Mouse (Mus musculus): ENCODE data around the gene Emsy. TPM values are rescaled to one million over a fixed set of nuclear protein-coding genes. Genes with fewer than 3 reads are reported as not detected.

Emsy gene
- total RNA-seq (2015; ENCODE audit: low replicate concordance) (69.6 and 81.7 TPM in 2 replicates), total RNA-seq (2017; ENCODE audit: low replicate concordance) (50.3 and 55.3 TPM in 2 replicates)

DNA sequence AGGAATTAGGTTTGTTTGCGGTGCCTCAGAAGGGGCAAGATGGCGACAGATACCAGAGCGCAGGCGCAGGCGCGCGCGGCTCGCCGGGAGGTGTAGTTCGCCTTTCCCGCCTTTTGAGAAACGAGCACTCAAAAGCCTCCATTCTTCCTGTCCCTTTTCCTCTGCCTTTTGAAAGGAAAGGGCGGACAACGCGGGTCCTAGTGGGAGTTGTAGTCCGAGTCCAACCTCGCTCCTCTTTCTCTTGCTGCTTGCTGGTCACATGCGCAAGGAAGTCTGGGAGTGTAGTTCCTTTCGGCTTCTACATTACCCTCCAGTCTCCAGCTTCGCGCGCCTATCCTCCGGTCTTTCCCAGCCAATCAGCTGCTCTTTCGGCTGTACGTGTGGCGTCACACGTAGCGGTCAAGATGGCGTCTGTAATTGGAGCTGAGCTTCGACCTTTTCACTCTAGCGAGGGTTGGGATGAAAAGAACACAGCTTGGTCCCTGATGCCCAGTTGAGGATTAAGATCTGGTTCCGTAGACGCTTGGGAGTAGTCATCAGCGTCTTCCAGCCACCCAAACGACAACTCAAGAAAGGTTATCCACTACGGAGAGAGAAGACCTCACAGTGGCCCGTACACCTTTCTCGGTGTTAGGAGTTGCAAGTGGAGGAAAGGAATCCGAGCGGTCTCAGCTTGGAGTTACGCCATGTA, at the start of gene Emsy:
Emsy (minus strand) TSS at position 253 of the 691 bp plus-strand sequence.
- peak; percentile 95 for ATAC-seq (replicated peaks; ENCODE audit: low FRiP score, poor library complexity, severe bottlenecking)

DNA sequence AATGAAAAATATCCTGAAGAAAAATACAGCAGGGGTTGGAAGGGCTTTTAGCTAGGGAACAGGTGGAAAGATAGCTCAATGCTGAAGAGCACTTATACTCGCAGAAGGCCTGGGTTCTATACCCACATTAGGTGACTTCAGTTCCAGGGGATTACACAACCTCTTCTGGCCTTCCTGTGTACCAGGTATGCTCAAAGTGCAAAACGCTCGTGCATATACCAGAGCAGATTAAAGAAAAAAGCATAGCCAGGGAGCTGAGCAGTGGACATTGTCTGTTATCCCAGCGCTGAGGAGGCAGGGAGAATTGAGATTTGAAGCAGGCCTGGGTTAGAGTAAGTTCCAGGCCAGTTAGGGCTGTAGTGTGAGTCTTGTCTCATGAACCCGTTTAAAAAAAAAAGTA, 47.7 kb upstream of the Emsy start:
- ATAC-seq (replicated peaks; ENCODE audit: low FRiP score, poor library complexity, severe bottlenecking): no peak

DNA sequence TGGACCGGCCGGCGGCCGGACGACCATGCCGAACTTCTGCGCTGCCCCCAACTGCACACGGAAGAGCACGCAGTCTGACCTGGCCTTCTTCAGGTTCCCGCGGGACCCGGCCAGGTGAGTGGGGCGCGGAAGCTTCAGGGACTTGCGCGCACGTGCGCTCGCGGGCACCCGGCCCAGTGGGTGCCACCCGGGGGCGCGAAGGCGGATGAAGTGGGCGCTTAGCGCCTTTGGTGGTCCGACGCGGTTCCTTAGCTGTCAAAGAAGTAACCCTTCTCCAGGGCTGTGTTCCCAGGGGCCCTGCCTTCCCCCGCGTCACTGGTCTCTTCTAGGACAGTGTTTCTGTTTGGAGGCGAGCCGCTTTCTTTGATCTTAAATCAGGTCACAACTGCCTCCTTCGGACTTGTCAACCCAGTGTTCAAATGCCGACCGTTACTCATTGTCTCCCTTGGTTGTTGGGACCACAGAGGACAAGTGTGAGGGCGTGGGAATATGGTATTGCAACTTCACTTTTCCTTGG, 46.8 kb upstream of the Emsy start:
- ATAC-seq (replicated peaks; ENCODE audit: low FRiP score, poor library complexity, severe bottlenecking): peak; percentile 10; the same call in 1 of the 2 replicates

DNA sequence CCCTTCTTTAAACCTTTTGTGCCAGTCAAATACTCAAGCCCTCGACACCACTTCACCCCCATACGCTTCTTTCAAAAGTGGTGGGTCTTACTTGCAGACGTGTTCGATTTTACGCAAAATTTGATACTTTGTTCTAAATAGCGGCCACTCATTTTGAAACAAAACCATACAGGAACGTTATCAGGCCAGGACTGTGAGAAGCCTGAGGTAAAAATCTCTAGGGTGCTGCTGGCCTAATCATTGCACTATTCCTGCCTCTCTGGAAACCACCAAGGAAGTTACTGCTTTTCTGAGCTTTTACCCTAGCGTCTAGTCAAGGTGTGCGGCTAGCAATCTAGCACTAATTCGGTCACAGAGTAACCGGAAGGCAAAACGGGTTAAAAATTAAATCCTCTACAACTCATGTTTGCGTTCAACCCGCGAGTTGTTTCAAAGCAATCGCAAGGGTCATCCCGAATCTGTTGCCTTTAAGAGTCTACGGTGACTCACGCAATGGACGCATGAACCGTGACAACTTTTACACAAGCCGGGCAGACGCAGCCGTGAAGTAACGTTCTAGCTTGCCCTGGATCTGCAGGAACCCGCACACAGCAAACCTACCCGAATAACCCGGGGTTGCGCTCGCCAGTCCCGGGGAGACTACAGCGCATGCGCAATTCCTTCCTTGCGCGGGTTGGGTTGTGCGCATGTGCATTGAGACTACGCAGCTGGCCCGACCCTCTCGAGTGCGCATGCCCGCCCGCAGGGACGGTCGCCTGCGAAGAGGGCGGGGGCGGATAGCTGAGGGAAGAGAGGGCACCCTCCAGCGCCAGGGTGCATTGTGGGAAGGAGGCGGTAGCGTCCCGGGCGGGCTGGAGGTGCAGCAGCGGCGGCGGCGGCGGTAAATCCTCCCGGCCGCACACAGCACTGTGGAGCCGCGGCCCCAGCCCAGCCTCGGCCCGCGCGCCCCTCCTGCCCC, 46.0 kb upstream of the Emsy start, which contains the start of gene Thap12:
Thap12 (plus strand) TSS at position 821 of the 958 bp plus-strand sequence.
- peak; percentile 97 for ATAC-seq (replicated peaks; ENCODE audit: low FRiP score, poor library complexity, severe bottlenecking)

DNA sequence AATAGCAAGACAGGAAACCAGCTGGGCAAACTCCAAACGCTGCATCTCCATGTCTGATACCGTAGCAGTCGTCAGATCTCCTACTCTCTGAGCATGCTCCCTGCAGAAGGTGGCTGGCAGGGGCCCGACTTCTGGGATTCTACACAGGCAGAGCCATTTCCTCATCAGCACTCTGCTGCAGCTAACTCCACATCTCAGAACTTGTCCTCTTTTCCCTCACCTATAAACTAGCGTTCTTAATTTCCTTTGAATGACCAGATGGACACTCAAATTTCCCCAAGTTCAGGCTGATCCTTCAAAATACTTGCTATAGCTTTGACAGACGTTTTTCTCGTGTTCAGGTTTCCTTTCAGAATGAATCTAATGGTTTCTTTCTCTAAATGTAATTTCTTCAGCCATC, 45.2 kb upstream of the Emsy start:
- ATAC-seq (replicated peaks; ENCODE audit: low FRiP score, poor library complexity, severe bottlenecking): no peak

DNA sequence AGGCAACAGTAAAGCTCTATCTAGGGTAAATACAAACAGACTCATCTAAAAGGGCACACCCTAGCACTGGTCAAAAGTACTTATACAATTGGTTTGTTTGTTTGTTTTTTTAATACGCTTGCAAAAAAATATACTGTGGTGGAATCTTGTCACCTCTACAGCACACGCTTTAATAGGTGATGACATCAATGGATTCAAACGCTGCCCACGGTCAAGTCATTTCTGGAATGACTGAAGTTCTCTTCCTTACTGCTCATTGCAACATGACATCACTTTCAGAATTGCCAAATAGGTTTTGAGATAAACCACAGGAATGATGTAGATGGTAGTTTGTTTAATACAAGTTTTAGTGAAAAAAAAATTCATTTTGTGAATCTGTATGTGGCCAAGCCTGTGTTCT, 42.0 kb upstream of the Emsy start:
- ATAC-seq (replicated peaks; ENCODE audit: low FRiP score, poor library complexity, severe bottlenecking): no peak

DNA sequence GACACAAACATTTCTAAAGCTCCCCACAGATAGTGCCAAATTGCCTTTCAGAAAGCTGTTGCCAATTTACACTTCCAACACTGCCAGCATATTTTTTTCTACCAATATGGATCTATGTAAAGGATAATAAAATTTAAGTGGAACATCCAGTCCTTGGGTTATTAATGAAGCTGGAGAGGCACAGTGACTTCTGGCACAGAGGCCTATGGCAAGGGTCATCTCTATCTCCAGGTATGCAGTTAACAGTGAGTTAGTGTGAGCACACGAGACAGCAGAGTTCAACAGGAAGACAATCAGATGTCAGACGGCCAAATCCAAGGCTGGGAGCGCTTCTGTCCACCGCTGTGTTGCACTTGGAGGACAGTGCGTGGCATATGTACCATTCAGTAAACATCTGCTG, 41.5 kb upstream of the Emsy start:
- ATAC-seq (replicated peaks; ENCODE audit: low FRiP score, poor library complexity, severe bottlenecking): no peak

DNA sequence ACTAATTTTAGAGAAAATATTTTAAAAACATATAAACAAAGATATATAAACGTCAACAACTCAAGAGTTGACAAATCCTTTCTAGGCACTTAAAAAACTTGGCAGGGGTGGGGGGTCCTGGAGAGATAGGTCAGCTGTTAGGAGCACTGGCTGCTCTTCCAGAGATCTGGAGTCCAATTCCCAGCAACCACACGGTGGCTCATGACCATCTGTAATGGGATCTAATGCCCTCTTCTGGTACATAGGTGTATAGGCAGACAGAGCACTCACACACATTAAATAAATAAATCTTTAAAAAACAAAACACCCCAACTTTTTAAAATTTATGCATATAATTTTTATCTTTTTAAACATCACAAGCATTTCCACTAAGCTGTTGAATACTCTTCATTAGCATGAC, 40.9 kb upstream of the Emsy start:
- ATAC-seq (replicated peaks; ENCODE audit: low FRiP score, poor library complexity, severe bottlenecking): no peak

DNA sequence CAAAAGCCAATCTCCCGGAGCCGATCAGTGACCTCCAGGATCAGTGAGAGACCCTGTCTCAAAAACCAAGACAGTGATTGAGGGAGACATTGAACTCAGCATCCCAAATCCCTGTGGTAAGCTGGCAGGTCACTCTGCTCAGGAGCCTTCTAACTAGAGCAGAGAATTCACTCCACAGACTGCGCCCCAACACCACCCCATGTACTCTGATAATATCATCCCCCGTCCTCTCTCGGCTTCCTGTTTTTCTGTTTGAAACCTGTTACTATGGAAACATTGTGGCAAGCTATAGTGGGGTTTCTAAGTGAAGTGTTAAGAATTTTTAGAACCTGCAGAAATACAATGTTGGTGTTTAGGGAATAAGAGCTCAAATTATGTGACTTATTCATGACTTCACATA, 37.5 kb upstream of the Emsy start:
- no peak for ATAC-seq (replicated peaks; ENCODE audit: low FRiP score, poor library complexity, severe bottlenecking)

DNA sequence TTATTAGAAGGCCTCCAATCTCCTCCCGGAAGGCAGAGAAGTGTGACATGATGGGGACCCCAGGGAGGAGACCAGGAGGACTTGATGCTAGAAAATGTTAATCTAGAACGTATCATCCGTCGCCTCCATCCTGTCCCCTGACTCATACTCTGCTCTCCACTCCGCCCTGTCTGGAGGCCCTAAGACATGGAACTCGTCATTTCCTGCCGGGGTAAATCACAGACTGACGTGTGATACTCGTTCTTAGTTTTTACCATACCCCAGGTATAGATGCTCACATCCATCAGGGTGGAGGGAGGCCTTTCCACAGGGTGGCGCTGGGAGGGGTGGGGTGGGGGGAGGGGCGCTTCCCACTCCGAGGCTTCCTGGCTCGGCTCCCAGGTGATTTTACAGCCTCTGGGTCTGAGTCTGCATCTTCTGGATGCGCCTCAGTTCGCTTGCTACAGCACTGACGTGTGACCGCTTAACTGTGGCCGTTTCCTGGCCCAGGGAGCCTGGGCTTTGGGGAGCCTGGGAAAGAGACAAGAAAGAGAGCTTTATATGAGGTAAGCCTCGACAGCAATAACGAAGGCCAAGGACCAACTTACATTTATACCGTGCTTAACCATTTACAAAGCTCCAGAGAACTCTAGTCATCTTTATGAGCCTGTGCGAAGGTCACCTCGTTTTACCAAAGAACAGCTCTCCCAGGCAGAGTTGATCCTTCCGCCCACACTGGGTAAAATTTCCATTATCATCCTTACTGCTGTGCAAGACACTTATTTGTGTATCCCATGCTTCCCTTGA, 36.4 kb upstream of the Emsy start:
- no peak for ATAC-seq (replicated peaks; ENCODE audit: low FRiP score, poor library complexity, severe bottlenecking)

DNA sequence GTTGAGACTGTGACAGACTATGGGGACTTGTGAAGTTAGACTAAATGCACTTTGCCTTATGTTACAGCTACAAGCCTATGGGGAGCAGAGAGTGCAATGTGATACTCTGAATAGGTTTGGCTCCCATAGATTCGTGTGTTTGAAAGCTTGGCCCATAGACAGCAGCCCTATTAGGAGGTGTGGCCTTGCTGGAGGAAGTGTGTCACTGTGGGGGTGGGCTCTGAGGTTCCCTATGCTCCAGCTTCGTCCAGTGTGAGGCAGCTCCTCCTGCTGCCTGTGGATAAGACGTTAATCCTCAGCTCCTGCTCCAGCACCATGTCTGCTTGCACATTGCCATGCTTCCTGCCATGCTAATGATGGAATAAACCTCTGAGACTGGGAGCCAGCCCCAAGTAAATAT, 34.2 kb upstream of the Emsy start:
- ATAC-seq (replicated peaks; ENCODE audit: low FRiP score, poor library complexity, severe bottlenecking): no peak

DNA sequence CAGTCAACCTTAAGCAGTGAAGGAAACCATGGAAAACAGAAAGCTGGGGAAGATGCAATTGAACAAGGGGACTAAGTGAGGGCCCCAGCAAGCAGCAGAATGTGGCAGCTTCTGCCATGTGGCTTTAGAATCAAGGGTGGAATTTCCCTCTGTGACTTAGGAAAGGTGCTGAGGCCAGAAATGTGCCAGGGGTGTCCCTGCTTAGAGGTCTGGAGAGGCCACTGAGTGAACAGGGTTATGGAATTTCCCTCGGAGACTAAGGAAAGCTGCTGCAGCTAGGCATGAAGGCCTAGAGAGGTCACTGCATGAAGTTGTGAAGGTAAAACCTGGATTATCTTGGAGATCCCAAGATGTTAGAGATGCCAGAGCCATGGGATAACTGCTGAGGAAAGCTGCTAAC, 33.5 kb upstream of the Emsy start:
- ATAC-seq (replicated peaks; ENCODE audit: low FRiP score, poor library complexity, severe bottlenecking): no peak

DNA sequence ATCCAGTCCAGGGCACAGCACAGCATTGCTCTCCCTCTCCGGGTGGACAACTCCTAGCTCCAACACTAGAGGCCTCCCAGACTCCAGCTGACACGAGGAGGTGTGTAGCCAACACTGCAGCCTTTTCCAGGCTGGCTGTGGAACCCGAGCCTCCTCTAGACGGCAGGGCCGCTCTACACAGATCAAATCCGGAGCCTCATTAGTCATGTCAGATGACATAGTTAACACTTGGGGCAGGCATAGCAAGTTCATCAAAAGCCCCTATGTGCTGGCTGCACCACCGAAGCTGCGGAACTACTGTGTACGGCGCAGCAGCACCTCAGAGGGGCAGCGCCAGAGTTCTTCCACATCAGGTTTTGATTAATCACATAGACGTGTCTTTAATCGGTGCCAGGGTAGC, 29.3 kb upstream of the Emsy start:
- no peak for ATAC-seq (replicated peaks; ENCODE audit: low FRiP score, poor library complexity, severe bottlenecking)

DNA sequence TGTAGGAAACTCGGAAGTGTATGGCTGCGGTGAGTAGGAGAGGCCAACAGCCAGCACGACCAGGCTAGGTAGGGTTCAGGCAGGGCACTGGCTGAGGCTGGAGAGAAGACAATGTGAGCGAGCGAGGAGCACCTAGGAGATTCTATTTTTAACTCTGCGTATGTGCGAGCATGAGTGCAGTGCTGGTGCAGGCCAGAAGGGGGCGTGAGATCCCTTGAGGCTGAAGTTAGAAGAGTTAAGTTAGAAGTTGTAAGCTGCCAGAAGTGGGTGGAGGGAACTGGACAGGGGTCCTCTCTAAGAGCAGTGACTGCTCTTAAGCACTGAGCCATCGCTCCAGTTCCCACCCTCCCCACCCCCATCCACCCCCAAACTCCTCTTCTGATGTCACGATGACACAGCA, 26.2 kb upstream of the Emsy start:
- no peak for ATAC-seq (replicated peaks; ENCODE audit: low FRiP score, poor library complexity, severe bottlenecking)

DNA sequence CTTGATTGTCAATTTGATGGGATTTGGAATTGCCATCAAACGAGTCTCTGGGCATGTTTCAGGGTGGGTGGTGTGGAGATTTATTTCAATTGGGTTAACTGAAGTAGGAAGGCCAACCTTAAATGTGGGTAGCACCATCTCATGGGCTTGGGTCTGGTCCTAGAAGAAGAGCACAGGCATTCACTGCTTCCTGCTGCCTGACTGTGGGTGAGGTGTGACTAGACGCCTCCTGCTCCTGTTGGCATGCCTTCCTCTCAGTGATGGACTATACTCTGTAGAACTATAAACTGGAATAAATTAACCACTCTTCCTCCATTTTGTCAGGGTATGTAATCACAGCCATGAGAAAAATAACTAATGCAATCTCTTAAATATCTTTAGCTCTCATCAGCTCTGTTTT, 24.1 kb upstream of the Emsy start:
- ATAC-seq (replicated peaks; ENCODE audit: low FRiP score, poor library complexity, severe bottlenecking): no peak

DNA sequence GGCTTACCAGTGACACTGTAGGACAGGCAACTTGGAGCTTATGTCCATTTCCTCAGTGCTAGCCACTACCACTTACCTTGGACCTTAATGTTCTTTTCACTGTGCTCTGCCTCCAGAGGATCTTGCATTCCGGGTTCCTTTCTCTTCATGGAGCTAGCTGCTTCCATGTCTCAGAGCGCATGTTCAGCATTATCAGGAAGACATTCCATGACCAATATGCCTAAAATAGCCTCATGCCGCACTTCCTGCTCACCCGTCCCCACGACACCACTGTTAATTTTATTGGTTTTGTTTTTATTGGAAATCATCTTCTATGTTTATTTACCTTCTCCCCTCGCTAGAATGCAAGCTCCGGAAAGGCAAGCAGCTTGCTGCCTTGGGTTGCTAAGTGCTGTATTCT, 21.9 kb upstream of the Emsy start:
- no peak for ATAC-seq (replicated peaks; ENCODE audit: low FRiP score, poor library complexity, severe bottlenecking)

DNA sequence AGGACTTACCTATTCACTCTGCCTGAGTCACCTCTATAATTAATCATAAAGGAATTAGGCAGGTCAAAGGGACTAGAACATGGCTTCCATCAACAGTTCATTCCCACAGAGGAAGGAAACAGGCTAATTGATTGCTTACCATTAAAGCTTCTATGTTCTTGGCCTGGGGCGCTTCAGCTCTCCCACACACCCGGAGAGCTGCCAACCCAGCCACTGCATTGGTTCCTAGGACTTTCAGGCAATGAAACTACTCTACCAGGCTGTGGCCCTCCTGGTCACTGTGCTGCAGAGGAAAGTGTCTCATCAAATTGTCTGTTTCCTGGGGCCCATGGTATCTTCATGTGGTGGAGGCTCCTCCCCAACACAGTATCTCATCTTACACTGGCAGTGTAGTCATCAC, 20.9 kb upstream of the Emsy start:
- no peak for ATAC-seq (replicated peaks; ENCODE audit: low FRiP score, poor library complexity, severe bottlenecking)

DNA sequence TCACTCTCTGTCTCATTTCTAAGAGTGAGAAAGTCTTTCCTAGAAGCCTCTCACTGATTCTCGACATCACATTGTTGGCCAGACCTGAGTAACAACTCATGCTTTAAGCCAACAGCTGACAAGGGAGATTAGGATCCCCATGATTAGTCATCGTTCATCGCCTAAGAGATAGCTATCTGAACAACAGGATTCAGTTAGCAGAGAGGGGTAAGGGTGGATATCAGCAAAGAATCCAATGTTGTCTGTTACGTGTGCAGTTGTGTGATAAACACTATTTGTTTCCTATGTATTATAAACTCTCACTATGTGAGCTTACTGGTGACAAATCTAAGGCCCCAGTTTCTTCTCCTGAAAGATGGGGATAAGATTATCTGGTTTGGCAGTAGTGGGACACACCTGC, 17.8 kb upstream of the Emsy start:
- ATAC-seq (replicated peaks; ENCODE audit: low FRiP score, poor library complexity, severe bottlenecking): no peak

DNA sequence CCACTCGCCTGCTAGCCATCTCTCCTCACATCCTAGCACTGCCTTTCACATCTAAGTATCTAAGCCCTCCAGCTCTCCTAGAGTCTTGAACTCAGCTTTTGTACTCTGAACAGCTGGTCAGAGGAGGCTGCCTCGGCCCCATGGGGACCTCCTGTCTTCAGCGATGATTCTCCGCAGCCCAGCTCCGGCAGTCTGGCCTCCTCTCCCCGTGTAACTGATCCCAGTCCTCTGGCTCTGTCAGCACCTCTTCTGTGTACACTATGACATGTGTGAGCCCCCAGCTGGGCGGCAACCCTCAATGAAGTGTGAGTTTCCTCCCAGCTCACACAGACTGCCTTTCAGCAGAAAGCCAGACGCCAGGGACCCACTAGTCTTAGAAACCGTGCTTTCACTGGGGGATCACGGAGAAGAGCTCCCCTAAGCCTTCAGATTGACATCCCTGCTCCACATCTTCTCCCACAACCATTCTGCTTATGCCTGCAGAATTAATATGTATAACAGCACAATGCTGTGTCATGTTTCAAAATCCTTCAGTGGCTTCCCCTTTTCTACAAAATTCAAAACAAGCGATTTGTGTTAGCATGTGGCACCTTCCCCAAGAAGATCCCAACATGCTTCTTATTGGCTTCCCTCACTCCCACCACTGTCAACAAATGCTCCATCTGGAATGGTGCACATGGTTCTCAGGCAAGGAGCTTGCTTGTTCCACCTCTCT, 15.8 kb upstream of the Emsy start:
- ATAC-seq (replicated peaks; ENCODE audit: low FRiP score, poor library complexity, severe bottlenecking): no peak

Measured in erythroblast, adult 5-6 weeks (primary cell).